Mouse (Mus musculus) NIH3T3 (cell line): ENCODE measurements around the gene Rev3l.

Source experiments
- DNase-seq: peaks from one replicate; pipeline ENCODE4 v3.0.0-alpha.2; 2012; ENCODE audit warnings: low read depth

Gene Rev3l

GRCm38 (mm10) chr10:39731736-39732265, at the start of gene Rev3l:
Gene Rev3l, plus strand, starts transcription at chr10:39732118.
- DNase-seq = peak; percentile 97

- DNase-seq = no peak
Observed at GRCm38 (mm10) chr10:39682556-39682955, 49.4 kb upstream of the Rev3l start.

- DNase-seq = peak; percentile 88
Observed at GRCm38 (mm10) chr10:39683481-39683880, 48.4 kb upstream of the Rev3l start.

GRCm38 (mm10) chr10:39686811-39687210, 45.1 kb upstream of the Rev3l start:
- no peak for DNase-seq

- DNase-seq = no peak
Observed at GRCm38 (mm10) chr10:39687851-39688250, 44.1 kb upstream of the Rev3l start.

GRCm38 (mm10) chr10:39691351-39692064, 40.4 kb upstream of the Rev3l start:
- DNase-seq = no peak

- DNase-seq = no peak
Observed at GRCm38 (mm10) chr10:39692152-39692551, 39.8 kb upstream of the Rev3l start.

GRCm38 (mm10) chr10:39707717-39708510, 24.0 kb upstream of the Rev3l start:
- DNase-seq = no peak

GRCm38 (mm10) chr10:39716936-39717335, 15.0 kb upstream of the Rev3l start:
- no peak for DNase-seq

GRCm38 (mm10) chr10:39730976-39731735, 762 bp upstream of the Rev3l start:
- DNase-seq = peak; percentile 98

GRCm38 (mm10) chr10:39732266-39733100, 565 bp downstream of the Rev3l start:
- peak; percentile 84 for DNase-seq

- DNase-seq = no peak
Observed at GRCm38 (mm10) chr10:39733101-39733399, 1.1 kb downstream of the Rev3l start.

- DNase-seq = peak; percentile 8
Observed at GRCm38 (mm10) chr10:39733421-39733930, 1.6 kb downstream of the Rev3l start.

- no peak for DNase-seq
Observed at GRCm38 (mm10) chr10:39736187-39736586, 4.3 kb downstream of the Rev3l start.

GRCm38 (mm10) chr10:39742057-39742456, 10.1 kb downstream of the Rev3l start:
- DNase-seq = peak; percentile 87

- DNase-seq = no peak
Observed at GRCm38 (mm10) chr10:39764752-39765151, 32.8 kb downstream of the Rev3l start.

- DNase-seq = no peak
Observed at GRCm38 (mm10) chr10:39766702-39767101, 34.8 kb downstream of the Rev3l start.

- no peak for DNase-seq
Observed at GRCm38 (mm10) chr10:39772259-39772658, 40.3 kb downstream of the Rev3l start.

GRCm38 (mm10) chr10:39773940-39774726, 42.2 kb downstream of the Rev3l start:
- DNase-seq = no peak

GRCm38 (mm10) chr10:39776927-39777326, 45.0 kb downstream of the Rev3l start:
- no peak for DNase-seq

- DNase-seq = no peak
Observed at GRCm38 (mm10) chr10:39778305-39778704, 46.4 kb downstream of the Rev3l start.
